Mouse (Mus musculus) thymus, adult 2 months (tissue): Measurements from ENCODE around the gene Fxyd6.

Experiments used
- CTCF ChIP-seq: fragments of 200-500 bp; IDR thresholded peaks from 2 replicates; pipeline ENCODE4 v1.5.1; 2012; ENCODE audit warnings: mild to moderate bottlenecking, control low read depth, low read length, moderate library complexity, borderline replicate concordance; ENCODE audit not compliant: control insufficient read depth, poor library complexity, insufficient read depth; ENCODE audit errors: extremely low read depth
- POLR2A ChIP-seq: fragments of 200-500 bp; IDR thresholded peaks from 2 replicates; pipeline ENCODE4 v1.6.1; 2012; ENCODE audit warnings: mild to moderate bottlenecking, low read length, control low read depth, moderate library complexity; ENCODE audit not compliant: control insufficient read depth, poor library complexity, insufficient read depth; ENCODE audit errors: extremely low read depth

DNA sequence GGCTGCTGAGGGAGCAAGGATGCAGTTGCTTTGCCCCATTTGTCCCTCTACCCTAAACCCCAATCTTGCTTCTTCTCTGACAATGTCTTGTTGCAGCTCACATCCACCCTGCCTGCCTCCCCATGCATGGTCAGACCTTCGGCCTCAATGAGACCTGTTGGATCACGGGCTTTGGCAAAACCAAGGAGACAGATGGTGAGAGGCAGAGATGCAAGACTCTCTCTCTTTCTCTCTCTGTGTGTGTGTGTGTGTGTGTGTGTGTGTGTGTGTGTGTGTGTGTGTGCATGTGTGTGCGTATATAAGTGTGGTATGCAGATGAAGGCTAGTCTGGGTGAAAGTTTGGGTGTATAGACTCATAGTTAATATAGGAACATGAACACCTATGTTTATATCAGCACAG is 26.9 kb upstream of the Fxyd6 start:
- TF ChIP-seq CTCF (no peak), POLR2A (no peak)
